Mouse (Mus musculus) erythroid progenitor cell, adult 5-6 weeks (primary cell): ENCODE measurements around the gene Lacc1. TPM values are rescaled to one million over a fixed set of nuclear protein-coding genes. Genes with fewer than 3 reads are reported as not detected.

Source experiments
- ATAC-seq: replicated peaks from 2 replicates; pipeline ENCODE4 v1.8.0; 2016; ENCODE audit warnings: moderate number of reproducible peaks, mild to moderate bottlenecking, moderate TSS enrichment, inconsistent platforms; ENCODE audit not compliant: poor library complexity, low FRiP score, severe bottlenecking
- total RNA-seq, 2 experiments: library from RNA; stranded (forward) in 1 of 2; stranded (reverse) in 1 of 2; fragments of 150-400 nt in 1 of 2; fragments of 186-747, 209-891 nt in 1 of 2; gene quantifications; 2 replicates each; pipeline versions ENCODE4 v1.2.3 to v1.2.4; 2015 to 2017; ENCODE audit warnings: low replicate concordance in 2 of 2

Gene Lacc1
- total RNA-seq, 2 experiments from 2014 or later: 1.3 TPM; not detected in 1

- ATAC-seq: no peak
These were observed 54.9 kb downstream of the Lacc1 start for GRCm38 (mm10) chr14:76981781-76982180.

GRCm38 (mm10) chr14:76981176-76981575 is 55.5 kb downstream of the Lacc1 start:
- ATAC-seq: no peak

GRCm38 (mm10) chr14:76979569-76979968 is 57.1 kb downstream of the Lacc1 start:
- no peak for ATAC-seq

Other genes starting within 250 kb of the Lacc1 start
- gene Ccdc122, start 132 bp downstream of the Lacc1 start, total RNA-seq (2015; ENCODE audit: low replicate concordance): 5.0 and 5.4 TPM in 2 replicates
- gene Ccdc122, start 132 bp downstream of the Lacc1 start, total RNA-seq (2017; ENCODE audit: low replicate concordance): 1.2 and 6.7 TPM in 2 replicates
- not detected in 2 replicates for gene Enox1, start 119.9 kb upstream of the Lacc1 start, total RNA-seq (2015; ENCODE audit: low replicate concordance)
- not detected in 2 replicates for gene Enox1, start 119.9 kb upstream of the Lacc1 start, total RNA-seq (2017; ENCODE audit: low replicate concordance)